Mouse (Mus musculus) midbrain, embryonic 10.5 days (tissue): ENCODE data around the gene Ablim1. TPM values are rescaled to one million over a fixed set of nuclear protein-coding genes. Genes with fewer than 3 reads are reported as not detected.
A peak's percentile ranks its signal among the peaks of the same experiment; 100 is the strongest.

Experiments used
- DNase-seq: peaks from one replicate; pipeline ENCODE4 v3.0.0-alpha.2; 2017; ENCODE audit warnings: low spot score
- H3K27ac ChIP-seq: fragments of 300-500 bp; sonication (generic); replicated peaks from 2 replicates; pipeline ENCODE4 v1.5.1; 2016; ENCODE audit warnings: mild to moderate bottlenecking
- H3K27me3 ChIP-seq: fragments of 300-500 bp; sonication (generic); 2 replicates; pipeline ENCODE4 v1.6.1; 2016; ENCODE audit warnings: low read depth, mild to moderate bottlenecking; ENCODE audit not compliant: poor library complexity, severe bottlenecking
- H3K36me3 ChIP-seq: fragments of 300-500 bp; sonication (generic); 2 replicates; pipeline ENCODE4 v1.6.1; 2016; ENCODE audit warnings: mild to moderate bottlenecking, moderate library complexity
- H3K4me1 ChIP-seq: fragments of 300-500 bp; sonication (generic); 2 replicates; pipeline ENCODE4 v1.6.1; 2016
- H3K4me3 ChIP-seq: fragments of 300-500 bp; sonication (generic); 2 replicates; pipeline ENCODE4 v1.5.1; 2016; ENCODE audit warnings: mild to moderate bottlenecking, moderate library complexity
- H3K9me3 ChIP-seq: fragments of 300-500 bp; sonication (generic); replicated peaks from 2 replicates; pipeline ENCODE4 v1.6.1; 2016; ENCODE audit warnings: mild to moderate bottlenecking
- WGBS: fragments of 180-500 bp; shearing (Covaris S2); methylation state at CpG from one replicate; pipeline ENCODE4 v1.1.7; 2016; 5-methylcytosine and 5-hydroxymethylcytosine counted together
- polyA plus RNA-seq: library from polyadenylated mRNA; unstranded; fragments of >200 nt; fragmentation: Nextera tagmentation; extraction: Ambion mirVana; gene quantifications from 2 replicates; pipeline ENCODE4 v1.2.1, GENCODE M21; 2016

The Ablim1 gene
- polyA plus RNA-seq = 17.8 and 22.2 TPM in 2 replicates

- H3K4me1 ChIP-seq = peaks cover 12% of the 10 kb centered on the region
- H3K27me3 ChIP-seq = peaks cover 60% of the 10 kb centered on the region
- peak within 1 kb of the TSS; percentile 69 for H3K4me3 ChIP-seq
- peak; percentile 37 for DNase-seq
- H3K27ac ChIP-seq = peak within 1 kb of the TSS; percentile 67
- no peaks in the 10 kb centered on the region for H3K9me3 ChIP-seq
- H3K36me3 ChIP-seq = no peaks in the 10 kb centered on the region
- WGBS = 4% methylated on average over 35 of the region's 52 CpGs
Observed at GRCm38 (mm10) chr19:57314346-57315012, at the start of gene Ablim1. Gene Ablim1 (minus strand): TSS chr19:57314919.

- Histone ChIP-seq H3K4me1 (peaks cover 80% of the 10 kb centered on the region), H3K9me3 (no peaks in the 10 kb centered on the region), H3K36me3 (peaks cover 4% of the 10 kb centered on the region), H3K27ac (no peak overlapping the region), H3K27me3 (no peaks in the 10 kb centered on the region), H3K4me3 (peak overlapping the region; percentile 93; the same call in 1 of the 2 replicates)
- 92% methylated on average over 7 of the region's 7 CpGs for WGBS
- no peak for DNase-seq
Observed at GRCm38 (mm10) chr19:57363538-57363937, 48.8 kb upstream of the Ablim1 start.

- H3K27ac ChIP-seq = no peak overlapping the region; the same call in 1 of the 2 replicates
- DNase-seq = no peak
- H3K4me3 ChIP-seq = peak overlapping the region; percentile 93
- WGBS = 46% methylated on average over 7 of the region's 7 CpGs
- H3K9me3 ChIP-seq = no peaks in the 10 kb centered on the region
- no peaks in the 10 kb centered on the region for H3K27me3 ChIP-seq
- peaks cover 83% of the 10 kb centered on the region for H3K4me1 ChIP-seq
- H3K36me3 ChIP-seq = 0 out of 2 replicates have a peak, but pooled peaks cover 5% of the 10 kb centered on the region
Observed at GRCm38 (mm10) chr19:57363076-57363475, 48.4 kb upstream of the Ablim1 start.

GRCm38 (mm10) chr19:57362586-57362985 lies 47.9 kb upstream of the Ablim1 start:
- Histone ChIP-seq H3K9me3 (no peaks in the 10 kb centered on the region), H3K36me3 (0 out of 2 replicates have a peak, but pooled peaks cover 5% of the 10 kb centered on the region), H3K4me1 (peaks cover 79% of the 10 kb centered on the region), H3K27me3 (no peaks in the 10 kb centered on the region), H3K27ac (no peak overlapping the region; the same call in 1 of the 2 replicates), H3K4me3 (peak overlapping the region; percentile 93)
- no peak for DNase-seq
- 66% methylated on average over 5 of the region's 5 CpGs for WGBS

- Histone ChIP-seq H3K9me3 (no peaks in the 10 kb centered on the region), H3K4me3 (peak overlapping the region; percentile 93), H3K4me1 (peaks cover 76% of the 10 kb centered on the region), H3K27me3 (no peaks in the 10 kb centered on the region), H3K36me3 (0 out of 2 replicates have a peak, but pooled peaks cover 5% of the 10 kb centered on the region), H3K27ac (peak overlapping the region; percentile 99)
- no peak for DNase-seq
- WGBS = 26% methylated on average over 3 of the region's 3 CpGs
Observed at GRCm38 (mm10) chr19:57361939-57362307, 47.2 kb upstream of the Ablim1 start.

- Histone ChIP-seq H3K9me3 (no peaks in the 10 kb centered on the region), H3K4me1 (peaks cover 70% of the 10 kb centered on the region), H3K27me3 (no peaks in the 10 kb centered on the region), H3K27ac (peak overlapping the region; percentile 99), H3K36me3 (0 out of 2 replicates have a peak, but pooled peaks cover 5% of the 10 kb centered on the region), H3K4me3 (peak overlapping the region; percentile 93)
- peak; percentile 78 for DNase-seq
- WGBS = under 1% methylated on average over 78 of the region's 78 CpGs
Observed at GRCm38 (mm10) chr19:57361131-57361938, 46.6 kb upstream of the Ablim1 start.

- H3K4me3 ChIP-seq = peak within 1 kb of the TSS; percentile 93
- no peaks in the 10 kb centered on the region for H3K9me3 ChIP-seq
- H3K36me3 ChIP-seq = 0 out of 2 replicates have a peak, but pooled peaks cover 5% of the 10 kb centered on the region
- 3% methylated on average over 68 of the region's 70 CpGs for whole genome bisulfite sequencing
- H3K27ac ChIP-seq = peak within 1 kb of the TSS; percentile 99
- peaks cover 65% of the 10 kb centered on the region for H3K4me1 ChIP-seq
- DNase-seq = peak; percentile 97
- H3K27me3 ChIP-seq = no peaks in the 10 kb centered on the region
Observed at GRCm38 (mm10) chr19:57360341-57361130, 45.8 kb upstream of the Ablim1 start, which contains the start of gene Fam160b1. Gene Fam160b1 (plus strand): TSS chr19:57360680.

GRCm38 (mm10) chr19:57359701-57360326 lies 45.1 kb upstream of the Ablim1 start:
- Histone ChIP-seq H3K27ac (peak overlapping the region; percentile 99), H3K36me3 (0 out of 2 replicates have a peak, but pooled peaks cover 5% of the 10 kb centered on the region), H3K4me1 (peaks cover 62% of the 10 kb centered on the region), H3K27me3 (no peaks in the 10 kb centered on the region), H3K9me3 (no peaks in the 10 kb centered on the region), H3K4me3 (peak overlapping the region; percentile 93)
- no peak for DNase-seq
- 59% methylated on average over 10 of the region's 10 CpGs for WGBS

- H3K27me3 ChIP-seq = no peaks in the 10 kb centered on the region
- no peak for DNase-seq
- H3K36me3 ChIP-seq = 0 out of 2 replicates have a peak, but pooled peaks cover 5% of the 10 kb centered on the region
- no peaks in the 10 kb centered on the region for H3K9me3 ChIP-seq
- WGBS = 96% methylated on average over 20 of the region's 20 CpGs
- no peak overlapping the region for H3K27ac ChIP-seq
- no peak overlapping the region for H3K4me3 ChIP-seq
- H3K4me1 ChIP-seq = peaks cover 54% of the 10 kb centered on the region
Observed at GRCm38 (mm10) chr19:57358836-57359598, 44.3 kb upstream of the Ablim1 start.

GRCm38 (mm10) chr19:57358322-57358721 lies 43.6 kb upstream of the Ablim1 start:
- peaks cover 47% of the 10 kb centered on the region for H3K4me1 ChIP-seq
- H3K9me3 ChIP-seq = no peaks in the 10 kb centered on the region
- WGBS = 84% methylated on average over 12 of the region's 12 CpGs
- DNase-seq = no peak
- 0 out of 2 replicates have a peak overlapping the region, but pooled peaks have one; percentile 42 for H3K27ac ChIP-seq
- H3K27me3 ChIP-seq = no peaks in the 10 kb centered on the region
- H3K4me3 ChIP-seq = no peak overlapping the region
- H3K36me3 ChIP-seq = 0 out of 2 replicates have a peak, but pooled peaks cover 5% of the 10 kb centered on the region

- 0 out of 2 replicates have a peak, but pooled peaks cover 5% of the 10 kb centered on the region for H3K36me3 ChIP-seq
- H3K9me3 ChIP-seq = no peaks in the 10 kb centered on the region
- H3K27ac ChIP-seq = 0 out of 2 replicates have a peak overlapping the region, but pooled peaks have one; percentile 42
- H3K4me1 ChIP-seq = peaks cover 42% of the 10 kb centered on the region
- no peak overlapping the region for H3K4me3 ChIP-seq
- no peaks in the 10 kb centered on the region for H3K27me3 ChIP-seq
- WGBS = 92% methylated on average over 5 of the region's 5 CpGs
- no peak for DNase-seq
Observed at GRCm38 (mm10) chr19:57357811-57358210, 43.1 kb upstream of the Ablim1 start.
